Mouse (Mus musculus) right cerebral cortex, adult 18-20 months (tissue): Measurements from ENCODE around the gene Kiss1r.
A peak's percentile ranks its signal among the peaks of the same experiment; 100 is the strongest.
"Not testable (repeated sequence)": the region's sequence is repeated elsewhere in the genome, so short reads cannot be mapped to it uniquely, and the experiment has no call there.

Experiments
- DNase-seq: peaks from one replicate; pipeline ENCODE4 v3.0.0; 2022; ENCODE audit warnings: mixed read lengths

Gene Kiss1r

GRCm38 (mm10) chr10:79916808-79917531 is at the start of gene Kiss1r:
Gene Kiss1r, plus strand, starts transcription at chr10:79916971.
- DNase-seq: peak; percentile 87

- no peak for DNase-seq
Observed at GRCm38 (mm10) chr10:79871845-79872244, 44.9 kb upstream of the Kiss1r start.

GRCm38 (mm10) chr10:79872862-79873261 is 43.9 kb upstream of the Kiss1r start:
- DNase-seq: no peak

DNA sequence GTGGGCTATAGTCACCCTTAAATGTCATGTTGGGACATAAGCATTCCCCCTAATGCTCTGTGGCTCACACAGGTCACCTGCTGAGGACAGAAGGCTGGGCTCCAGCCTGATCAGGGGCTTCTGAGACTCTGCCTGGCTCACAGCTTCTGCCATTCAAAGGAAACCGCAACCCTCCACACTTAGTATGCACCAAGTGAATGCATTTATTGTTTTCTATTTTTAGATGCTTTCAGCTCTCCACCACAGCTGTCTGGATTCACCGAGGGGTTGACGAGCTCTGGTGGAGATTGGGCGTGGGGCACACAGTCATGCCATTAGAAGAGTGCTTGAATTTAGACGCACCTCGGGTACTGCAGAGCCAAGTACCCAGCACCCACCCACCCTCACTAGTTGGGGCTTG is 43.5 kb upstream of the Kiss1r start:
- no peak for DNase-seq

DNA sequence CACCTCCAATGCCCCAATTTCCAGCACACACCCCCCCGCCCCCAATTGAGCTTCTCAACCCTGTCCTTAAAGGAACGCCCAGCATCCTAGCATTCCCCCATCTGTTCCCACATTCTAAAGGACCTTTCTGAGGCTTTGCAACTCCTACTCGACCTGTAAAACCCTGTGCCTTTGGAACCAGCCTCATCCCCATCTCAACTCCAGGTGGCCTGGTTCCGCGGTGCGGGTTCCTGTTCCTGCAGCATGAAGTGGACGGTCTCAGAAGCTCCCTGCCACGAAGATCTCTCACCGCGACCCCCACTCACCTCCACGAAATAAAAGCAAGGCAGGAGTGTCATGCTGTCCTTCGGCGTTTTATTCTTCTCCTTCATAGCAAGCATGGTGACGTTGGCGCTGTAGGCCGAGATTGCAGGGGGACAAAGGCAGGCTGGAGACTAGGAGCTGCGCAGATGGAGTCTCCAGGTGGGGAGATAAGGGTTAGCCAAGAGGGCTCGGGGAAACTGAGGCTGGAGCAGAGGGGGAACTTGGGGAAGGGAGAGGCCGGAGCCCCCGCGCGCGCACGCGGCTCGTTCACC is 43.0 kb upstream of the Kiss1r start:
- no peak for DNase-seq

DNA sequence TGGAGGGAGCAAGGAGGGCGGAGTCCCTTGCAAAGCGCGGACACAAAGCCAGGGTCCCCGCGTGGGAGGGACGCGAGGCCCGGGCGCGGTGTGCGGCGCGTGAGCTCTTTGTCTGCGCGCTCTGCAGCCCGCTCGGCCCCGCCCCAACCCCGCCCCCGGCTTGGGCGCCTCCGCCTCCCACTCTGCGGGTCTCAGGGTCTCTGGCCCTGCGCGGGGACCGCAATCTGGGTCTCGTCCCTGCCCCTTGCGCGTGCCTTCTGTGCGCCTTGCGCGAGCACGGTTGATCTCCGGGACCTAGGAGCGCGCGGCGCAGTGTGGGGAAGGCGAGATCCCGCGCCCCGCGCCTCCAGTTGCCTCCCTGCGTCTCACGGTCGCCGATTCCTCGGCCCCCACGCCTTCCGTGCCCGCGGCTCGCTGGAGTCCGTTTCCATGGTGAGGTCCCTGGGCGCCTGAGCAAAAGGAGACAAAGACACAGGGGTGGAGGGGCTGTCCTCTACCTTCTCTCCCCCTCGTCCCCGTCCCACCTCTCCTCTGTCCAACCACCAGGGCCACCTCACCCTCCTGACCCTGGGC is 42.4 kb upstream of the Kiss1r start, which contains the start of the genes Prtn3 and Plppr3:
Prtn3 (plus strand) TSS at position 187 of the 573 bp plus-strand sequence.
Plppr3 (minus strand) TSS at position 345 of the 573 bp plus-strand sequence.
- DNase-seq: peak; percentile 46

GRCm38 (mm10) chr10:79877174-79877573 is 39.6 kb upstream of the Kiss1r start:
- no peak for DNase-seq

- no peak for DNase-seq
Observed at GRCm38 (mm10) chr10:79877757-79878156, 39.0 kb upstream of the Kiss1r start.

DNA sequence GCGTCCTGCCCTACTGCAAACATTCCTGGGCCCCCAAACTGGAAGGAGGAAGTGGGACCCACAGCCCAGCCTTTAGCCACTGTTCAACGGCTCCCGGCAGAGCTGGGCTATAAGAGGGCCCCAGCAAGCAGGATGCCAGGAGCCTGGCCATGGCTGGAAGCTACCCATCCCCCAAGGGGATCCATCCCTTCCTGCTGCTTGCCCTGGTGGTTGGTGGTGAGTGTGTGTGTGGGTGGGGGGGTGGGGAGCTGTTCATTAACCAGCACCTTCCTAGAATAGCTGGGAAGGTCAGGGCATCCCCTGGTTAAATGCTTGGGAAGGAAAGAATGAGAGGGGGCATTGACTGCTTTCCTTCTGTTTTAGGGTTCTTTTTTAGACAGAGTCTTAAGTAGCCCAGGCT is 37.2 kb upstream of the Kiss1r start:
- no peak for DNase-seq

DNA sequence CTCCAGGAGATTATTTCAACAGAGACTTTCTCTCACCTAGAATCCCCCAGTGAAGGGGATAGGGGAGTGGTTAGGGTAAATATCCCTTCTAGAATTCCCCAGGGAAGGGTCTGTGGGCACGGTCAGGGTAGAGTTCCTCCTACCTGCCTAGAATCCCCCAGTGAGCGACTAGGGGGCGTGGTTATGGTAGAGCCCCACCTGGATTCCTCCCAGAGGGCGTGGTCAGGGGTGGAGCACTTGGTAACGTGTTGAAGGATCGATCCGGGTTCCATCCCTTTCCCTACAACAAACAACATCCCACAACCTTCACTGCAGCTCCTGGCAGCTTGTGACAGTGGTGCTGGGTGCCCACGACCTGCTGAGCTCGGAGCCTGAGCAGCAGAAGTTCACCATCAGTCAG is 36.0 kb upstream of the Kiss1r start:
- DNase-seq: no peak

GRCm38 (mm10) chr10:79881981-79882380 is 34.8 kb upstream of the Kiss1r start:
- DNase-seq: no peak

DNA sequence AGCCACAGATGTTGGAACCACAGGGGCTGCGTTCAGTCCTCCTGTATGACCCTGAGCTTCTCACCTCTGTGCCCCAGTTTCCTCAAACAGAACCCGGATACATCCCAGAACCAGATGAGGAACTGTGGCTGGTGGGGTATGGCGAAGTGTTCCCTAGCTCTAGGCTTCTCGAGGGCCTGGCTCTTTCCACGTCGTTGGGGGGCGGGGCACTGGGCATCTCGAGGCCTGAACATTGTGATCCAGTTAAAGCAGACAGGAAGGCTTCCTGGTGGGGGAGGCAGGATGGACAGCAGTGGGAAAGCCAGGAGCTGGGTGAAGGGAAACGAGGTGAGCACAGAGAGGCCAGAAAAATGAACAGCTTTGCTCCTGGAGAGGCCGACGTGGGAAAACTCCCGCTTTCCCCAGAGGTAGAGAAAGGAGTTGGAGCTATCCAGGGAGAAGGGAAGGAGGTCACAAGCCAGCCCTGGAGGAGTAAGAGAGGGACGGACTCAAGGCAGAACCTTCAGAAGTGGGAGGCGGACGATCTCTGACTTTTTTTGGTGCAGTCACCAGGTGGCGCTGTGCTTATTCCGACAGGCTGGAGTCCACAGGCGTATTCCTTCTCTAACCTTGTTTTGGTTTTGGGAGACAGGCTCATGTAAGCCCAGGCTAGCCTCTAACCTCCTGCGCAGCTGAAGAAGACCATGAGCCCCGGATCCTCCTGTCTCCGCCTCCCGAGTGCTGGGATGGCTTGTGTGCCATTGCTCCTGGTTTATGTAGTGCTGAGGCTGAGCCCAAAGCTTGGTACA is 33.3 kb upstream of the Kiss1r start:
- peak; percentile 80 for DNase-seq

DNA sequence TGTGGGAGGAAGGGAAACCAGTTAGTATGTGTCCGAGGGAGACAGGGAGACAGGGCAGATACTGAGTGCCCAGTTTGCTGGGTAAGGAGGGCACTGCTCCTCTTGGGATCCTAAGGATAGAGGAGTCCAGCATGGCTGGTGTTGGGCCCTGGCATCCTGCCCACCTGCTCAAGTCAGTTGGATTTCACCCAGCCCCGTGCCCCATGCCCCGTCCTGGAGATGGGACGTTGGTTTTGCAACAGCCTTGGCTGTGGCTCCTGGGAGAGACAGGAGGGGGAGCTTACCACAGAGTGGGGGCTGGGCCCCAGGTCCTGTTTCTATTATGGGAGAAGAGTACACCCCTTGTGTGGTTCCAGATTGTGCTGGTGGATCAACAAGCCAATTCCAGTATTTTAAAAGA is 32.3 kb upstream of the Kiss1r start:
- no peak for DNase-seq

DNA sequence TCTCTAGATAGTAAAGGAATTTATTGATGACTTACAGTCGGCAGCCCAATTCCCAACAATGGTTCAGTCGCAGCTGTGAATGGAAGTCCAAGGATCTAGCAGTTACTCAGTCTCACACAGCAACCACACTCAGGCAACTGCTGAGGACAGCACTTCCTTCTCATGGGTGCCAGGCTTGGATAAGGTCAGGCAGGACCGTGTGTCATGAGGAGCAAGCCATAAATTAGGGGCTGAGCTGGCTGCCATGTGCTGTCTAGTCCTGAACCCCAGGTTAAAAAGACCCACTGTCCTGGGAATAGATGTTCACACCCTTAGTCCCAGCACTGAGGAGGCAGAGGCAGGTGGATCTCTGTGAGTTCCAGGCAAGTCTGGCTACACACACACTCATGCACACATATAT is 31.8 kb upstream of the Kiss1r start:
- not testable (repeated sequence) for DNase-seq

DNA sequence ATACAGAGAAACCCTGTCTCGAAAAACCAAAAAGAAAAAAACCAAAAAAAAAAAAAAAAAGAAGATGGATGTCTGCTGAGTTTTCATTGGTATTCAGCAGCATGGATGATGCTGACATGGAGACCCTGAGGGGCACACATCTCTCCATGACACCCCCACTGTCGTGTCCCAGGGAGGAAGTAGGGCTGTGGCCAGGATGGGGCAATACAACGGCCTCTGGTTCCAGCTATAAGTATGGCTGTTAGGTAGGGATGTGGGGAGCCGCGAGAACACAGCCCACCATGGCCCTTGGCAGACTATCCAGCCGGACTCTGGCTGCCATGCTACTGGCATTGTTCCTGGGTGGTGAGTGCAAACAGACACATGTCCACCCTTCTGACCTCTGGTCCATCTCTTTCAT is 30.7 kb upstream of the Kiss1r start, which contains the start of gene Elane:
Elane (plus strand) TSS at position 194 of the 400 bp plus-strand sequence.
- DNase-seq: no peak

- no peak for DNase-seq
Observed at GRCm38 (mm10) chr10:79886611-79887010, 30.2 kb upstream of the Kiss1r start.

GRCm38 (mm10) chr10:79889386-79889785 is 27.4 kb upstream of the Kiss1r start:
- no peak for DNase-seq

- no peak for DNase-seq
Observed at GRCm38 (mm10) chr10:79890670-79891069, 26.1 kb upstream of the Kiss1r start, which contains the start of gene Cfd. Gene Cfd, plus strand, starts transcription at chr10:79890853.

- DNase-seq: peak; percentile 72
Observed at GRCm38 (mm10) chr10:79892451-79893118, 24.2 kb upstream of the Kiss1r start.

- DNase-seq: no peak
Observed at GRCm38 (mm10) chr10:79896306-79896705, 20.5 kb upstream of the Kiss1r start.

DNA sequence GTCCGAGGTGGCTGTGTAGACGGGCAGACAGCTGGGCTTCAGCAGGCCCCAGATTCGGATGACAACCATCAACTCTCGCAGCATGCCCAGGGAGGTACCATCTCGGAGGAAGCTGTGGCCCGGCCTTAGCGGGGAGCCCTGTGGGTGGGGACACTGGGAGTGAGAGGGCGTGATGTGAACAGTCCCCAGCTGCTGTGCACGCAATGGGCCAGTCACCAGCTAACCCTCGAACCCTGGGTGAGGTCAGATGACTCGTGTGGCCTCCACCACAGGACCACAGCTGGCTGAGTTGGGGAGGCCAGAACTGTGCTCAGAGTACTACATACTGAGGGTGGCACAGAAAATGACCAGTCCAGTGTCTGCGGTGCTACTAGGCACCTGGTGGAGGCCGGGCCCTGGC is 20.0 kb upstream of the Kiss1r start:
- no peak for DNase-seq
